Mouse (Mus musculus) lung, postnatal 14 days (tissue): ENCODE measurements at regions not wholly inside any gene's neighbourhood (a gene's known extent, or its start where the extent isn't known, plus 50 kb on each side); places are given as distances from the start of the nearest gene placed in this dataset.

Experiments
- DNase-seq: peaks from one replicate; pipeline ENCODE4 v3.0.0; 2021

GRCm38 (mm10) chr3:56397851-56398496 lies 214.5 kb upstream of the Nbea start:
- DNase-seq: no peak

DNA sequence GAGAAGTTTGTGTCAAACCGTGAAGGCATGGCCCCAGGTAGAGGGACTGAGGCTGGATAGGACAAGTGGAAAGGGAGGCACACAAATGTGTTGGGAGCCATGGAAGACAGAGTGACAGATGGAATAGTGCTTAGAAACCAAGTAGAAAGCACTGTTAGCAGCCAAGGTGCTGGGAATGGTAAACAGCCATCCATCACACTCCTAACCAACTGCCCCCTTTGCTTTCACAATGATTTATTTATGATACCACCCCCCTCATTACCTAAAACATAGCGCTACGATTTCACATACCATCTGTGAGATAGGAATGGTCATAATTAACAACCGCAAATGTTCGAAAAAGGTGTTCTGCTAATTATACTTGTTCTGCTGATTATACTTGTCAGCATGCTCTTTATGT lies 209.6 kb upstream of the Nbea start:
- DNase-seq: no peak

GRCm38 (mm10) chr3:56380316-56380715 lies 196.8 kb upstream of the Nbea start:
- no peak for DNase-seq

DNA sequence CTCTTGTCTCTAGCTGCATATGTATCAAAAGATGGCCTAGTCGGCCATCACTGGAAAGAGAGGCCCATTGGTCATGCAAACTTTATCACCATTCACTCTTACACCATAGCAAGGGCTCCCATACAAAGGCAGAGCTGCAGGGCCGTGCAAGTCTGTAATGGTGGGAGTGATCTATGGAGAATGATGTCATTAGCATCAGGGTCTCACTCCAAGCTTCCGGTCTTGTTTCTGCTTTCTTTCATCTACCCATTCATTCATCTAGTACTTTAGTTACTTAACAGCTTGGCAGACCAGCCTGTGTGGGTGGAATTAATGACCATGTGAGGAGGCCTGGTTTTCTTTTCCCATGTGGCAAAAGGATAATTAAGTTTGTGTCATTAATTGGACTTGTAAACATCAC lies 196.0 kb upstream of the Nbea start:
- no peak for DNase-seq

- DNase-seq: no peak
These were observed 179.0 kb upstream of the Nbea start for GRCm38 (mm10) chr3:56362543-56362942.

DNA sequence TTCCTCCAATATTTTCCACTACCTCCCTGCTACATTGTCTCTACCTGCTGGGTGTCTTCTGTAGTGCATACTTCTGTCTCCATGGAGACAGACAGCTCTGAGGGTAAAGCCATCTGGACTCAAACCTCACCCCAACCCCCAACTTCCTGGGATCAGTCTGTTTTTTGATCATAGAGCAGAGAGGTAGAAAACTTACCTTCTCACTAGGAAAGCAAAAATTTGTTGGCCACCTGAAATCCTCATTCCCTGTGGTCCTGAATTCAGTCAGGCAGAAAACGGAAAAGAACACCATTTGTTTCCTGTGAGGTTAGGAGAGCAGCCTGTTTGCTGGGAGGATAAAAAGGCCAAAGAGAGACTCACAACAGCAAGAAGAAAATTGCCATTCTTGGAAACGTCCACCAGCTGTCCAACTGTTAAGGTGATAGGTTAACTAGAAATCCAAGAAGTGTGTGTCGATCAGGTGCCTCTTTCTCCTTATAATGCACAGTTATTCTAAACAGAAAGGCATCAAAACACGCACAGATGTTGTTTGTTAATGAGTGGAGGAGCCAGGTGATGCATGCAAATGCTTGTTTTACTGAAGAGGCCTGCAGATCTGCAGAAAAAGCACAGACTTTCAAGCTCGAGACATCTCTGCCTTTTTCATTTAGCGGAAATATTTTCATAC lies 173.7 kb upstream of the Nbea start:
- DNase-seq: no peak

GRCm38 (mm10) chr3:56356163-56356882 lies 172.8 kb upstream of the Nbea start:
- DNase-seq: no peak
